Mouse (Mus musculus): ENCODE data around the gene Pigk.

The Pigk gene

DNA sequence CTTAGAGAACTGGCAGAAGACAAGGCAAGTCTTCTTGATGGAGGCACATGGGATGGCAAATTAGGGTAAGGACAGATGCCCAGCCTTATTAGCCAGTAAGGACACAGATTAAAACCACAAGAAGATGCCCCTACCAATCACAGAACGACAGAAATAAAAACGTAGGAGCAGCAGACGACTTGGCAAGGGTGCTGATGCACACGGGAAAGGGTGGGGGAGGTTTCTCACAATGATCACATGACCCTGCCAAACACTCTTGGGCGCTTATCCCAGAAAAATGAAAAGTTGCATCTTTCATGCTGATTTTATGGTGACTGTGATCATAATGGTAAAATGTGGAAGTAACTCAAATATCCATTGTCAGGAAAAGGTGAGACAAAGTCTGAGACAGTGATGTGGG lies 193.2 kb downstream of the Pigk start:
- DNase-seq: no peak

DNA sequence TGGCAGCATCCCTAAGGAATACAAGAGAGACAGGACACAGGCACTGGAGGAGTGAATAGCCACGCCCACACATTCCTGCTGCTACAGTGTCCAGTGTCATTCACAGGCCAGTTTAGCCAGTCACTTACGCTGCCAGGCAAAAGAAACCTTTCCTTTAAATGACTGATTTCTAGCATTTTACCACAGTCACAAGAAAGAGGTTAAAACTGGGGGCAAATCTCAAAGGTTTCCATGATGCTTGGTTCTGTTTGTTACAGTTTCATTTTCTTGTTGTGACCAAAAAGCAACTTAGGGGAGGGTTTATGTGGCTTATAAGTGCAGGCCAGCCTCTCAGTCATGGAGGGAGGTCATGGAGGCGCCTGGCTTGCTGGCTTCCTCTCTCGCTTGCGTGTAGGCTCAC lies 193.8 kb downstream of the Pigk start:
- no peak for DNase-seq

DNA sequence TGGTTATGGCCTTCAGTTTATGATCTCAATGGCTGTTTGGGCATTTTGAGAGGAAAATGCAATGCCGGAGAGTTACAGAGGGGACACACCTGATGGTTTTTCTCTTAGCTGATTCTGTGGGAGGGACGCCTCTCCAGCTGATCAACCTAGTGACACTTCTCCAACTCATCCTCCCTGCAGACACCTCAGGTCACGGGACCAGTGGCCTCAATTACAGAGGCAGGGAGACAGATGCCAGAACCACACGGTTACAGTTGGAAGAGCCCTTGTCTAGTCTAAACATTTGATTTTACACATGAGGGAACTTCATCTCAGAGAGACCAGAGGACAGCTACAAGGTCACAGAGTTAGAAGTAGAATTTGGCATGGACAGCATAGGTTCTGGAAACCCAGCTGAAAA lies 197.7 kb downstream of the Pigk start:
- DNase-seq: no peak

DNA sequence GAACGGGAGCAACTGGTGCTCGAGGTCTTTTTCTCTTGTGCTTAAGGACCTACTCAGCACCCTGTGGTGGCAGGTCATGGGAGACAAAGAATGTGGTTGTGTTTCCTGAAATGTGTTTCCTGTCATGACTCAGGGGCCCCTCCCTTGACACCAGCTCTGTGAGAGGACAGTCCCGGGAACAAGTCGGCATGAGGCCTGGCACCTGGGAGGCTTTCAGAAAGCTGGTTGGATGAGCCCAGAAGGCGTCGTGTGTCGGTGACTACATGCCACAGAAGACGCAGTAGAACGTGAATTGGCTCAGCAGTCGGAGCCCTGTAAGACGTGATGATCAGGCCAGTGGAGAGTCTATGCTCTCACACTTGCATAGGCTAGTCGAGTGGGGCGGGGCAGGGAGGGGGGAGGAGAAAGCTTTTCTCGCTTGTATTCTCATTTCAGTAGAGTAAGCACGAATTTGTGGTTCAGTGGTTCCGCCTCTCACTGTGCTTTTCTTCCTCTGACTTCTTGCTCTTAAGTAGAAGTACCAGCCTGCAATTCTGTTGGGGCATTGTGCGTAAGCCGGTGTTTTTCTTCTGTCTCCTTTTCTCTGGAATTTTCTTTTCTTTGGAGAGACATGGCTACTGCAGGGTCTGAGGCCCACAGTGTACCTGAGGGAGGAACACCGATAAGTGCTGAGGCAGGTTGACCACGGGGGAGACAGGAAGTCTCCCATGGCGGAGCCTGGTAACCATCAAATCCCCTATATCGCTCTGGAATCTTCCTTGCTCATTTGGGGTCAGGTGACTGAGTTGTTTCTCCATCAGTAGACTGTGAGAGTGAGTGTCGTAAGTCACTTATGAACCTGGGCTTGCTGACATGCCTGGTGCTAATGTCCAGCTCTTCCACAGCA lies 198.6 kb downstream of the Pigk start:
- DNase-seq: peak in 1 of 2 experiments; percentile 11

DNA sequence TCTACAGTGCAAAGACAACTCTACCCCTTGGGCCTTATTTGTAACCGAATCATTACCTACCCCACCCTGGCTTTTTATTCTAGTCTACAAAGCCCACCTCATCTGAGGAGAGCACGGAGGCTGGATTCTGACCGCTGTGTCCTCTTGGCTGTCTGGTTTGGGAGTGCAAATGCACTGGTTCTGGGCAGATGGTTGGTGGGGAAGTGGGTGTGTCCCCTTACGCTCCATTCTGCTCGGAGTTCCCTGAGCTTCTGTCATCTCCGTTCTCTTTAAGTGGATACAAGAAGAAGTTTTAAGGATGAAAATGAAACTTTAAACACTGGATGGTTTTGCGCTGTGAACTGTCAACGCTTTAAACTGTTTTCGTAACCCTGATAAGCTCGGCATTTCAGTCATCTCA lies 199.2 kb downstream of the Pigk start:
- DNase-seq: no peak

DNA sequence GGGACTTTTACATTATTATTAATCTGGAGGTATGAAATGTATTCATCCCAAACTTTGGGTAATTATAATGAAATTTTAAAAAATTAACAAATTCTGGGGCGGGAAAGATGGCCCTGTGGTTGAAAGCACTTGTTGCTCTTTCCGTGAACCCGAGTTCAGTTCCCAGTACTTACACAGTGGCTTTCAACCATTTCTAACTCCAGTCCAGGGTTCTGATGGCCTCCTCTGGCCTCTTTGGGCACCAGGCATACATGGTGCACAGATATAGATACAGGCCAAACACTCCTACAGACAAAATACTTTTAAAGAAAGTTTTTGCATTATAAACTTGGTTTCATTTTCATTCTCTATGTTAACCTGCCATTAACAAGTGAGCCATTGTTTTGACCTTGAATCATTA lies 199.7 kb downstream of the Pigk start:
- DNase-seq: no peak

DNA sequence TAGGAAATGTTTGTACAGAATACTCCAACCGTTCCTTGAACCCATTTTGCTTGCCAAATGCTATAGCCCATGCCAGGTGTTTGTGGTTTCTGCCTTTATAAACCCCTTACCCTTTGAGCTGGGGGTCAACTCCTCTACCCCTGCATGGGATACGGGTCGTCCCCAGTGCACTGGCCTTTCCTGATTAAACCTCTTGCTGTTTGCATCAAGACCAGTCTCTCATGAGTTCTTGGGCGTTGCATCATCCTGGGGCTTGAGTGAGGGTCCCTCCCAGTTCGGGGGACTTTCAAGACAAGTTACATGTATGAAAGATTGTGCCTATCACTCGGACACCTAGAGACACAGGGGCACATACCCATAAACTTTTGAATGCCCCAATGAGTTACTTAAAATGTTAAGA lies 200.5 kb downstream of the Pigk start:
- no peak for DNase-seq

DNA sequence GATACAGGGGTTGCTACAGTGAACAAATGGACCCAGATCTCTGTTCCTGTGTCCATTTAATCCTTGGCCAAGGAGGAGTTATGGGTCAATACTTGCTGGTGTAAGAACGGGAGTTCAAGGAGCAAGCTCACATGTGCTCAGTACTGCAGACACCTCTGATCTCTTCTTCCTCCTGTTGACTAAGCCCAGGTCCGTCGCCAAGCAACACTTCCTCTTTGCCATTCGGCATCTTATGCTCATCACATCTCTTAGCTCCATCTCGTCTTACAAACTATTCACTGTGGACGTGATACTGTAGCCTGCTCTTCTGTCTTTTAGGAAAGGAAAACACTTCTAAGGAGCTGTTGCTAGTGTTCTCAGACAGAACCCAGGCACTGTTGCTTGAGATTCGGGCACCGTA lies 203.7 kb downstream of the Pigk start:
- DNase-seq: no peak

DNA sequence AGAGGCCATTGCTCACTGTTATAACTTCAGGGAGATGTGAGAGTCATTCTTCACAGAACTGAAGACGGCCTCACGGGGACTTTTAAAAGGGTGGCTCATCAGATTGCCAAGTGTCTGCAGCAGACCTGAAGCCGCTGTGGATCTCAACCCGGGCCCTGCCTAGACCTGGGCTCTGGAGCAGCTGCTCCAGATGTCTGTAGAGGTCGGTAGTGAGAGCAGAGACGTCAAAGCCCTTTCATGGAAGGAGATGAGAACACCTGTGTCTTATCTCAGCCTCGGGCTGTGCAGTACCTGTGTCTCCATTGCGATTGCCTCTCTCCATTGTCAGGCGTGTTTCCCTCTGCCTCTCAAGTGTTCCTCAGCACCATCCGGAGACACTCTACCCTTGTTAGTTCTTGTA lies 205.2 kb downstream of the Pigk start:
- DNase-seq: no peak

DNA sequence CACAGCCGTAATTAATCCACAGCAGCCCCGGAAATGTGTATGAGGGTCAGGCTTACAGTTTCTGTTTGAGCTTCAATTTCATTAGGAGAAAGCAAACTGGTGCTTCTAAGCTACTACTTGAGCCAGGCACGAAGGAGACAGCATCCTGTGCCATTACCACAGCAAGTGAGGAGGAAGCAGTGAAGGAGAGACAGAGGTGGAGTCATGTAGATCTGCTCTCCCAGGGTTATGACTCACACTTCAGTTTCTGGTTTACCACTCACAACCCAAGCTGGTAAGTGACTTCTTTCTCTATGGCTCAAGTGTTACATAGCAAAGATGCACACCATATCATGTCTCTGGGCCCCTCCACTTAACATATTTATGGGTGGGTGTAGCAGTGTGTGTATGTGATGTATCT lies 206.5 kb downstream of the Pigk start:
- DNase-seq: no peak

DNA sequence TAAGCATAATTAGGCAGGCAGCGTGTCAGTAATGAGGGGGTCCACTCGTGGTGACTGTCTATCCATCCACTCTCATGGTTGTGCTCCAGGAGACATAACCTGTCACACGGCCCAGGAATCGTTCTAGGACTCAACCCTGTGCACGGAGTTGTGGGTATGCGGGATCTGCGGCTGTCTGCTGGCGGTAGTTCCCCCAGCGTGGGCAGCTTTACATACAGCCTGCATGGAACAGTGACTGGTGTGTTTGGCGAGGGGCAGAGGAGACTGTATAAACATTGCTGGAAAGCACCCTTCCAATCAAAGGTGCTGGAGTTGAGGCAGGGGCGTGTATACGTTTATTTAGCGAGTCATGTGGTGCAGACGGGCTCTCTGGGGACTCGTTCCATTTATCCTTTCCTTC lies 209.6 kb downstream of the Pigk start:
- no peak for DNase-seq

DNA sequence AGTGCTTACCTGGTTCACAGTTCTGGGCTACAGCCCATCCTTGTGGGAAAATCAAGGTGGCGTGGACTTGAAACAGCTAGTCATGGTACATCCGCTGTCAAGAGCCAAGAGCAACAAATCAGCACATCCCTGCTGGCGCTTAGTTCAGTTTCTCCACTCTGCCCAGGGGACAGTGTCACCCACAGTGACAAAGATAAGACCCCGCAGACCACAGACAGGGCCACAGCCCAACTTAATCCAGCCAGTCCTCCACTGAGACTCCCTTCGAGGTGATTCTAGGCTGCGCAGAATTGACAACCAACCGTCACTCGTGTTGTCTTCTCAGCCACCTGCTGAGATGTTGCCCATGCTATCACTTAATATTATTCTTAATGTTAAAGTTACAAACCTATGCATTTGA lies 211.5 kb downstream of the Pigk start:
- DNase-seq: no peak

DNA sequence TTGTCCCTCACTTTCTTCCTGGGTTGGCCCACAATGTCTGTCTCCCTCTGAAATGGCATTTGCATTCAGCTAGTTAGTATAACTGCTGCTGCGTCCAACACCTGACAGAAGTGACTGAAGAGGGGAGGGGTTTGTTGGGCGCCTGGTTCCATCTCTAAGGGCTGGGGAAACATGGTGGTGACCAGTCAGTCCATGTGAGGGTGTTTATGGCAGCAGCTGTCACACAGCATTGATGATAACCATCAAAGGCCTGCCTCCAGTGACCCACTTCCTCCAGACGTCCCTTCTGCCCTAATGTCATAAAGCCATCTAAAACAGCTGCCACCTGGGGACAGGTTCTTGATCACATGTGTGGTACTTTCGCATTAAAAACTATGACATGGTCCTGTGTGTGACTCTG lies 212.3 kb downstream of the Pigk start:
- no peak for DNase-seq

DNA sequence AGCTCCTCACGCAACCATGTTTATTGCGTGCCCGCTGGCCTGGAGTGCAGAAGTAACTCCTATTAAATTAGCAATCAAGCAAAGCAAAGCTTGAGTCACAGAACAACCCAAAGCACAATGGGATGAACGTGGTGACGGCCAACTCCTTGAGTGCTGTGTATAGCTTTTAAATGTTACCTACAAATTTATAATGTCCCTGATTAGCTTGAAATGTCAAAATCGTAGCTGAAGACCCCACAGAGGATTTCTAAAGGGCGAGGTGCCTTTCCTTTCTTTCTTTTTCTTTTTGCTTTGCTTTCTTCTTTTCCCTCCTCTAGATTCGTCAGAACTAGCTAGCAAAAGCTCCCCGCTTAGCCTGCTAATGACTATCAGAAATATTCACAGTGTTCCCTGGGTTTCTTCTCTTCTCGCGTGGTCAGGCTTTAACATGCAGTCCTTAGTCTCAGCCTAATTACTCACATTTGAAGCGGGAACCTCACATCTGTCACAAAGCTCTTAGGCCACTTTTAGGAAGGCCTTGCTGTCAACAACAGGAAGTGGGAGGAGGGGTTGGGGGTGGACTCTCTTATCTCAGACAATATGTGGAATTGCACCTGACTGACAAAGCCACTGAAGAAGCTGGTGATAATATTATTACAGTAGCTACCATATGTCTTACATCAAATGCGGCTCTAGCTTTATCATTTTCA lies 214.5 kb downstream of the Pigk start:
- DNase-seq: no peak

DNA sequence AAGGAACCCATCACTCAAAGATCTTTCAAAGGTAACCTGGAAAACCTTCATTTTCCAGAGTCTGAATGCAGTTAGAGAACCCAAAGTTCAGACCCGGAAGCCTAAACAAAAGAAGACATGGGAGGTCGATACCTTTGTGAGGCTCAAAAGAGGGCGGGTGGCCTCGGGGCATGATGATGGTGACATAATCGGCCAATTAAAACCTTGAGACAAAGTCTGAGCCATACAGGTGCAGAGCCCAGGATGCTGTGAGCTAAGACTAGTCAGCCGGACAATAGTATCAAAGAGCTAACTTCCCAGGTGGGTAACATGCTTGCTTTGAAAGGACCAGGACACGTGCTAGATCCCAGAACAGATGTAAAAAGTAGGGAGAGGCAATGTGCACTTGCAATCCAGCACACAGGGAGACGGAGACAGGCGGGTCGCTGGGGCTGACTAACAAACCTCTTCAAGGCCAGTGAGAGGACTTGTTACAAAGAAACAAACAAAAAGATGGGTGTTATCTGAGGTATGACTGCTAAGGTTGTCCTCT lies 215.4 kb downstream of the Pigk start:
- no peak for DNase-seq

DNA sequence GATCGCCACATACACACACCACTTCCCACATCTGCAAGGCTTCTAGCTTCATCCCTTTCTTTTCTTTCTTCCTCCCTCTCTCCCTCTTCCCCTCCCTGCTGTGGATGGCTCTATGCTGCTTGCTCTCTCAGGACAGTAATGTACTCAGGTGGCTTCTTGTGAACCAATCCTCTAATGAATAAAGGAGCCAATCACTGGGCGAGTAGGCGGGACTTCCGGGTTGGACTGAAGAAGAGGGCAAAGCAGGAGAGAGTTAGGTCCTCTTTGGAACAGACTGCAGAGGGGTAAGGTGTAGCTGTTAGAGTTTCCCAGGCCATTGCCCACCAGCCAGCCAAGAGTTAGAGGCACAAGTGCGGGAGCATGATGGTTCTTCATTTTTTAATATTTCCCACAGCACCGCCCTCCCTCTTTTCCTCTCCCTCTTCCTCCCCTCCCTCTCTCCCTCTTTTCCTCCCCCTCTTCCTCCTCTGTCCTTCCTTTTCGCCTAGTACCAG lies 215.9 kb downstream of the Pigk start:
- no peak for DNase-seq

DNA sequence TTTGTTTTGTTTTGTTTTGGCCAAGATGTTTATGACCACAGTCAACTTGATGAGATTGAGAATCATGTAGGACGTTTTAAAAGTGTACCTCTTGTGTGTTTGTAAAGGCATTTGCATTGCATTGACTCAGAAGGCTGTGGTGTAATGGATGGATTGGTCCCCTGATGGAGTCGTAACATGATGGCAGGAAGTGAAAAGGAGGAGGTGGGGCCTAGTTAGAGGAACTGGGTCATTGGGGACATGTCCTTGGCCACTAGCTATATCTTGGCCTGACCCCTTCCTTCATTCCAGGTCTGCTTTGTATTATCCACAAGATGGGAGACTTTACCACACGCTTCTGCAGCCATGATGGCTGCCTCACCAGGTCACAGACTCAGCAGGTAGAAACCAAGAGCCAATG lies 217.5 kb downstream of the Pigk start:
- no peak for DNase-seq

DNA sequence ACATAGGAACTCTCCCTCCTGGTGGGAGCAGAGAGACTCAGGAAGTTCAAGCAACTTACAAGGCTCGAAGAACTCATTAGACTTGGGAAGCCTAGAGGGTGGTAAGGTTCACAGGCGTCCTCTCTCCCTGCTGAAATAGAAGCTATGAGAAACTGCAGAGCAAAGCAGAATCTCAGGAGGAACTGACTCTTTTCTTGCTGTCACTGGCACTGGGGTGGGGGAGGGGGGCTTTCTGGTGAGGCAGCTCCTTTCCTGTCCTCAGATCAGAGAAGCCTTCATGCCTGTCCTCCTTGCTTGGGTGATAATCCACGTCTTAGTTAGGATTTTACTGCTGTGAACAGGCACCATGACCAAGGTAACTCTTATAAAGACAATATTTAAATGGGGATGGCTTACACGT lies 218.2 kb downstream of the Pigk start:
- no peak for DNase-seq

DNA sequence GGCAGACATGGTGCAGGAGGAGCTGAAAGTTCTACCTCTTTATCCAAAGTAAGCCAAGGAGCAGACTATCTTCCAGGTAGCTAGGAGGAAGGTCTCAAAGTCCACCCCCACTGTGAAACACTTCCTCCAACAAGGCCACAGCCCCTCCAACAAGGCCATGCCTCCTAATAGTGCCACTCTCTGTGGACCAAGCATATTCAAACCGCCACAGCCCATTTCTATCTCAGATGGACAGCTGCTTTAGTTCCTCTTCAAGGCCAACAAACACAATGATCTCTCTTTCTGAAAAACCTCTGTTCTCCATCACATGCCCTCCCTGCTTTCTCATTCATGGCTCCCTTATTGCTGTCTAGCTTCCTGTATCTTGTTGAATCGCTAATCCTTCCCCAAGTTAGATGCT lies 218.6 kb downstream of the Pigk start:
- DNase-seq: no peak

DNA sequence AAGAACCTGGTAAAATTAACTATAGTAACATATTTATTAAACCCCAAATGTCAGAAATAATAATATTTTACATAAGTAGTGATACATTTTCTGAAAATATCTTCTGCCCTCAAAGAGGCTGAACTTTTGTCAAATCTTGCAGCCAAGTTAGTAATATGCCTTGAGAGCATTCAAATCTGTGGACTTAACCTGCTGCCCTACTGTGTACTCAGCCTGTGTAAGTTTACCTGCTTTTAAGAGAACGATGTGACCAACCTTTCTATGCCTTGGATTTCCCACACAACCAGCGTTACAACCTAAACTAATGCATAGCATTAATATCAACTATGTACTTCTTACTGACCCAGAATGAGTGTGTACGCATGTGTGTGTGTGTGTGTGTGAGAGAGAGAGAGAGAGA lies 219.8 kb downstream of the Pigk start:
- no peak for DNase-seq

DNA sequence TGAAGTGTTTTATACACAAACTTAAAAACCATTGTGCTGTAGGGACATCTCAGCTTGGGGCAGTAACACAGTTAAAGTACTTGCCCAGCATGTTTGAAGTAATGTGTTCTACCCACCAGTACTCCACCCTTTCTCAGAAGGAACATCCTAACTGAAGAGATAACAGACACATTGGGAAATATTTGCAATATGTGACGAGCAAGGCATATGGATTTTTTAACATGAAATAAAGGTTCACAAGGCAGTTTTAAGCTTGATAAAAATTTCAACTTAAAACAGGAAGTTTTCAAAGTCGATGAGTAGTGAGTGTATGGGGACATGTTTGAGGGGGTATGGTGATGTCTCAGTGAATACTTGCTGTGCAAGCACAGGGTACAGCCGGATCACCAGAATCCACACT lies 222.4 kb downstream of the Pigk start:
- no peak for DNase-seq

DNA sequence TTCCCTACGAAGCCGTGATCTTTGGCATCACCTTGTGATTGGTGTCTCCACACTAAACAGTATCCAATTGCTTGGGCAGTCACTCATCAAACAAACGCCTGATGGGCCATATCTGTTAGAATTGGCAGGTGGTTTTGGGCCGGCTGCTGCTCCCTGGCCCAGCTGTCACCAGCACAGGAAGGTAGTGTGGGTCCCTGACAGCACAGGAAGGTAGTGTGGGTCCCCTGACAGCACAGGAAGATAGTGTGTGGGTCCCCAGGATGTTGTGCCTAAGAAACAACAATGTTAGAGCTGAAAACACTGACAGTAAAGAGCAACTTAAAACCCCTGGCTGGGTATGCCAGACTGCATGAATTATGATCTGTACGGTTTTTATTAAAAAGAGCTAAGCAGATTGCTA lies 227.8 kb downstream of the Pigk start:
- no peak for DNase-seq

DNA sequence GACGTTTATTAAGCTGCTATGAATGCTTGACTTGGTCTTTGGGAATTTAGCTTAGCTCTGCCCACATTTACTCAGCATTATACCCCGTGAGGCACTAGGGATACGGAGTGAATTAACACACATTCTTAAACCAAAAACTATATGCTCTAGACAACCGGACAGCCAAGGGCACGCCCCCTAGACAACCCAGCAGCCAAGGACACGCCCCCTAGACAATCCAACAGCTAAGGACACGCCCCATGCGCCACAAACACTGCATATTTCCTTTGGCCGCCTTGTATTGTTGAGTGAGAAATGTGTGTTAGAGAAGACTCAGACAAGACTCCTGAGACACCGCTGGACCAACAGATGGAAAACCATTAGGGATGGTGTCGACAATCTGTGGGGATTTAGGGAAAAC lies 229.1 kb downstream of the Pigk start:
- DNase-seq: peak in 1 of 2 experiments; percentile 33

DNA sequence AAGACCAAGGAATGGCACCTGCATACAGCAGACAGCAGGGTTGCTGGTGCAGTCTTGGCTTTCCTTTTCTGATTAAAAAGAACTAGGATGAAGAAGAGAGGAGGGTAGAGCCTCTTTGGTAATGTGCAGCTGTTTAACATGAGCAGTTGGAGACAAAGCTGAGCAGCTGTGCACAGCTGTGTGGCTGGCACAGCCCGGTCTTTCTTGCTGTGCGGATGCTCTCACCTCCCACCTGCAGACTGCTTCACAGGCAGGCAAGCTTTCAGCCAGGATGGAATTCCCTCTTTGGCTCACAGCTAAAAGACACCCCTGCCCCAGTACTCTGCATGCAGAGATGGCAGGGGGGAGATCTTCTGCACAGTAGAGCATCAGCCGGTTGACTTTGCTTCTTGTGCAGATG lies 230.9 kb downstream of the Pigk start:
- DNase-seq: no peak

Measured in kidney, postnatal 4 days (tissue).